Mouse (Mus musculus): Measurements from ENCODE around the gene Snrpa1.

Gene Snrpa1

DNA sequence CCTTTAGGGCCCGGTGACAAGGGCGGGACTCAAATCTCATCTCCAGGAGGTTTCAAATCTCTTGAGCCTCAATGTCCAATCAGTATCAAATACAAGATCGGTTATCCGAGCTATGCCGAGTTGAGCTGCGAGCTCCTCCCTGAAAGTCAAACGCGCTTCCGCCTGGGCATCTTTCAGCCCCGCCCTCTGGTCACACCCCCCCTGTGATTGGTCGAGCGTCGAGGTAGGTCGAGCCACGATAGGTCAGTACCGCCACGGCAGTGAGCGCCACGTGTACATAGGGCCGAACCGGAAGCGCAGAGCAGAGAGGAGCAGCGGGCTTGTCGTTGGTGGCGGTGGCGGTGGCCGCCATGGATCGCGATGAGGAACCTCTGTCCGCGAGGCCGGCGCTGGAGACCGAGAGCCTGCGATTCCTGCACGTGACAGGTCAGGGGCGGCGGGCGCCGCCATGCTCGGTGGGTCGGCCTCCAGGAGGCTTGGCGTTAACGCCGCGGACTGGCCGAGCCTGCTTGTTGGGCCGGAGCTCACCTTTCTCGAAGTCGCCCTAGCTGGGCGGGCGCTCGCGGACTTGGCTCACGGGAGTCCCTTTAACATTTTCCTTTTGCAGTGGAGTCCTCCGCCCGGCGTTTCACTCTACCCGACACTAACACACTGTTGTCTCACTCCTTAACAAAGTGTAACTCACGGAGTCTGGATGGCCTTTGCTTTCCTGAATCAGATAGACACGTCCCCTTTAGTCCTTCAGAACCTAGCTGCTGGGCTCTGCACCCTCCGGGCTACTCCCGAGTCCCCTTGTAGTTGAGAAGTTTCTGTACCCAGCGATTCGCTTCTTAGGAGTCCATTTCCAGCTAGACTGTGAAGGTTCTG is 20.8 kb downstream of the Snrpa1 start, which contains the start of gene Selenos:
Gene Selenos, plus strand, starts transcription at position 286 of the 867 bp plus-strand sequence.
- DNase-seq (ENCODE audit: extremely low read depth, low read depth, low spot score): no peak

DNA sequence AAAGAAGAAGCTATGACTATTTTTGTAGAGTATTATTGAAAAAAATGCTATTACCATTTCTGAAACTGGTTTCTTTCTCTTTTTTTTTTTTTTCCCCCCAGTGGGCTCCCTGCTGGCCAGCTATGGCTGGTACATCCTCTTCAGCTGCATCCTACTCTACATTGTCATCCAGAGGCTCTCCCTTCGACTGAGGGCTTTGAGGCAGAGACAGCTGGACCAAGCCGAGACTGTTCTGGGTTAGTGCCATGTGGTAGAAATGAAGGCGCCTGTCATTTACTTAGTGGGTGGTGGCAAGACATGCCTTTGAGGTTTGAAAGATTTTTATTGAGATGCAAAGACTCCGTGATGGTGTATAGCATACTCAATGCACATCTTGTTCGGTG is 21.4 kb downstream of the Snrpa1 start:
- no peak for DNase-seq (ENCODE audit: extremely low read depth, low read depth, low spot score)

DNA sequence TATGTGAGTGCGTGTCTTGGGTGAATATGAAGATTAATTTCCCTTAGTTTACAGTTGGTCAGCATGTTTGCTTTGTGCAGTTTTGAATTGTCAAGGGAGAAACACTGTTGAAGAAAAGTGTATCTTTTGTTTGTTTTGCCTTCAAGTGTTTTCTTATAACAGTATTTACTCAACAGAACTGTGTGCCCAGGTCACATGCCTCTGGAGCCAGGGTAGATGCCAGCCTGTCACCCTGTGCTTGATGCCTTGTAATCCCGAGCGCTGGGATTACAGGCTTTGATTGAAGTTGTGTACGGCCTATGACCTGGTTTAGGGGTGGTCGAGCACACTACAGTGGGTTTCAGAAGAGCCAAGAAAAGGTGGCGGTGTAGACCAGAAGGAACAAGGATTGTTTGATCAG is 25.0 kb downstream of the Snrpa1 start:
- no peak for DNase-seq (ENCODE audit: extremely low read depth, low read depth, low spot score)

DNA sequence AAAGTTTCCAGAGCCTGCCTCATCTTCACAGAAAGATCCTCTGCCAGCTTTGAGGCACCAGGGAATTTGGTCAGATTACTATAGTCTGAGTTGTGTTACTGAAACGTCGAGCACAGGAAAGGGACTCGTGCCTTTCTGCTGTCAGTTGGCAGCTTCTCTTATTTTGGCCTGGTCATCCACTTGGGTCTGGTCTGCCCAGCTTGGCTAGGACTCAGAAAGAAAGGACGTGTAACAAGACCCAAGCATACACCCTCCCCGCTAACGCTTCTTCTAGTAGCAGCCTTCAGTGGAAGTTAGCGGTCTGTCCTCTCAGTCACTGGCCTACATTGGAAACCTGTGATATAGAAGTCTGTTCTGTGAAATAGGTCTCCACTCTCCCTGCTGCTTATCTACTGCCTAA is 25.7 kb downstream of the Snrpa1 start:
- DNase-seq (ENCODE audit: extremely low read depth, low read depth, low spot score): no peak

DNA sequence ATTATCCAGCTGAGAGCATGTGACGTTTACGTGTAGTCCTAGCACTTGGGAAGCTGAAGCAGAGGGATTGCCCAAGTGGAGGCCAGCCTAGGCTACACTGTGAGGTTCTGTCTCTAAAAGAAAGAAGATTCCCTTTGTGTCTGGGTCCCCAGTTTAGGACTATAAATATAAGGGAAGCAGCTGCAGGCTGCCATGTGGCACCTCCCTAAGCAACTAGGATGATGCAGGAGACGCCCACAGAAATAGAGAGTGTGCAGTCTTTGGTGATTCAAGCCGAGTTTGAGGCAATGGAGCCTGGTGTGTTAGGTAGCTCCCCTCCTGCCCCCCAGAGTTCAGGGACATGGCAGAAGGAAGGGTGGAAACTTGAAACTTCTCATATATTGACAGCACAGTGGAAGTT is 28.8 kb downstream of the Snrpa1 start:
- DNase-seq (ENCODE audit: extremely low read depth, low read depth, low spot score): no peak

DNA sequence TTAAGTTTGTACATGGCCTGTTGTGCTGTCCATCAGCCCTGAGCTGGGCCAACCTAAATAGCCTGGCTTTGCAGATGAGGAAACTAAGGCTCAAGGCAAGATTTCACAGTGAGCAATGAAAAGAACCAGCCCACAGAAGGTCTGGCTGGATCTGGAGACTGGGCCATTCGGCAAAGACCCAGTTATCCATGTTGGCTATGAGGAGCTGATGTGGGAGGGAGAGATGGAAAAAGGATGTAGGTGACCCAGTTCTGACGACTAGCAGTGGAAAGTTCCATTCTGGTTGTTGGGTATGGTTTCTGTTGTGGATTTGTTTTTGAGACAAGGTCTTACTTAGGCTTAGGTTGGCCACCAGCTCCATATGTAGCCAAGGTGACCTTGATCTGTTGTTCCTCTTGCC is 29.3 kb downstream of the Snrpa1 start:
- peak; percentile 77 for DNase-seq (ENCODE audit: extremely low read depth, low read depth, low spot score)

DNA sequence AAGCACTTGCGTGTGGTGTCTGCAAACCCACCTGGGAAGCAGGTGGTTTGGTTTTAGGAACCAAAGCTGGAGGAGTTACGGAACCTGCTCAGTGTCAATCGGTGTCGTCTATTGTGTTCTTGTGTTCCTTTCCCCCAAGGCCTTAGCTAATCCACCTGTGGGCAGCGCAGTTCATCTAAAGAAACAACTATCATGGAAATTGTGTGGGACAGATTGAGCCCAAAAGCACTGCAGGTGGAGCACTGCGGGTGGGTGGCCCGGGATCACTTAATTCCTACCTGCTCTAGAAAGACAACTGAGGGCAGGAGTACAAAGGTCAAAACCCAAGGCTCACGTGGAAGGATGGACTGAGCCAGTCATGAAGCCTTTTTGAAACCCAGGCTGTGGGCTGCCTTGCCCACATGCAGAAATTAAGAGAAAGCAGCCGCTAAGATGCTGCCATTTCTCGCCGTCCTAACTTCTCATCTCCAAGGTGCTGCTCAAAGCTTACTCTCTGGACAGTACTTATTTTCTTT is 31.9 kb downstream of the Snrpa1 start:
- DNase-seq (ENCODE audit: extremely low read depth, low read depth, low spot score): peak; percentile 84

DNA sequence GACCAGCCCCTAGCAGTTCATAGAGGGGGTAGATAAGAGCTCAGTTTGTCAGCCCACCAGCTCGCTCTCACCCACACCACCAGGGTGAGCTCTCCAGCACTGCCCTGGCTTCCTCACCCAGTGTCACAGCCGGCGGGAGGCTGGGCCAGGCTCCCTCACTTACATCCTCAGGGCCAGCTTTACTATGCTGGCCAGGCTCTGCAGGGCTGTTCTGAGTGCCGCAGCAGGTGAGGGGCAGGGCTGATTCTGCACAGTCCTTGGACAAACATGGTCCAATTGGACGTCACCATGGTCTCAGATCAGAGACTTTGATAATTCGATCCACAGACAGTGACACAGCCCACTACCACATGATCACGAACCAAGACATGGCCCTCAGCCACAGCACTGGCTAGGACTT is 32.8 kb downstream of the Snrpa1 start:
- no peak for DNase-seq (ENCODE audit: extremely low read depth, low read depth, low spot score)

DNA sequence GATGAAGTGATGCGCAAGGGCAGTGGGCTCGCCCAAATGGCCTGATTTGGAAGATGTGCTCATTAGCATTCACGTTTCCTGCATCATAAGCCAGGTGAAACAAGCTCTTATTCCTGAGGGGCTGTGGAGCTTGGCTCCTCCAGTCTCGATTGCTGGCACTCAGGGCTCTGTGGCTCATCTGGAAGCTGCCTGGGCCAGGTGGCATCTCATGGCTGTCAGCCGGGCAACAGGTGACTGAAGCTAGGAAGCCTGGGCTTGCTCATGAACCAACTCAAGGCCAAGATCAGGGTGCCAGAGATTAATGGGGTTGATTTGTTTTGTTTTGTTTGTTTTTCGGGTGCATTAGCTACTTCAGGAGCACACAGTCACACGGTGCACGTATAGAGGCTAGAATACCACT is 33.9 kb downstream of the Snrpa1 start:
- DNase-seq (ENCODE audit: extremely low read depth, low read depth, low spot score): no peak

DNA sequence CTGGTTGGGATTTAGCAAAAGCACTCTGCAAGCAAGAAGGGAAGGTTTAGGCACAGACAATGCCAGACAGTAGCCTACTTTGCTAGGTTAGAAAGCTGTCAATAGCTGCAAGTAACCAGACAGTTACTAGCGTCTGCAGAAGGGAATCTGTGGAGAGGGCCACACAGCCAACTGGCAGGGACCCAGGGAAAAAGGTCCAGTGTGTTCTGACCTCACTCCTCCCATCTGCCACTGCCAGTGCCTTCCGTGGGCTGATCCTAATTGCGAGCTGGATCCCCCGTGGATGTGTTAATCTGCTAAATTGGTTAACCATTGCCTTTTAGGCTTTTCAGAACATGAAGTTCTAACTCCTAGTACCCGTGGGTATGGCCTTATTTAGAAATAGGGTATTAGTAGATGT is 35.3 kb downstream of the Snrpa1 start:
- no peak for DNase-seq (ENCODE audit: extremely low read depth, low read depth, low spot score)

DNA sequence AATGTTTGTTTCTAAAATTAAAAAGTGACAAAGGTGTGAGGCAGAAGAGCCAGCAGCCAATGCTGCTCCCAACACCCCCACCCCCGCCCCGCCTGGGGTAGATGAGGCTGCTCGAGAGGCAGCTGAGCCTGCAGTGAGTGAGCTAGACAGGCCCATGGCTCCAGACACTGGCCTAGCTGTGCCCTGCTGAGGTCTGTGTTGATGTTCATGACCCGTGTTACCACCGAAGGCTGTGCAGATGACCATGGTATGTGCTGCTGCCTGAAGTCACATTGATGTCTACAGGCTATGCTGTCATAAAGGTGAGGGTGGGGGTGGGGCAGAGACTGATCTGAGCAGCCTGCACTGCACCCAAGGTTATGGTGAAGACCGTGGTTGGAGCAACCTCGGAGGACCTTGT is 40.0 kb downstream of the Snrpa1 start:
- no peak for DNase-seq (ENCODE audit: extremely low read depth, low read depth, low spot score)

DNA sequence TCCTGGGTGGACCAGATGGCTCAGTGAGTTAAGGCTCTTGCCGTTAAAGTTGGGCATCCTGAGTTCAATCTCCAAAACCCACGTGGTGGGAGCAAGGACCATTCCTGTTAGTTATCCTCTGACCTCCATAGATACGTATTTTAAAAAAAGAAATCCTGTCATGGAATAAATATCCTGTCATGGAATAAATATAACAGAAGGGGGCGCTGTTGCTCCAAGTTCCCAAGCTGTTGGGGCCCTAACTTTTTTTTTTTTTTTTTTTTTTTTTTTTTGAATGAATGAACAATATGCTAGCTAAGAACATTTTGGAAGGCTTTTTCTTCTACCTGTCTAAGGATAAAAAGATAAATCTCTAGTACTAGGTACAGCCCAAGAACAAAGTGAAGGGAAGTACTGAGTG is 43.1 kb downstream of the Snrpa1 start:
- no peak for DNase-seq (ENCODE audit: extremely low read depth, low read depth, low spot score)

DNA sequence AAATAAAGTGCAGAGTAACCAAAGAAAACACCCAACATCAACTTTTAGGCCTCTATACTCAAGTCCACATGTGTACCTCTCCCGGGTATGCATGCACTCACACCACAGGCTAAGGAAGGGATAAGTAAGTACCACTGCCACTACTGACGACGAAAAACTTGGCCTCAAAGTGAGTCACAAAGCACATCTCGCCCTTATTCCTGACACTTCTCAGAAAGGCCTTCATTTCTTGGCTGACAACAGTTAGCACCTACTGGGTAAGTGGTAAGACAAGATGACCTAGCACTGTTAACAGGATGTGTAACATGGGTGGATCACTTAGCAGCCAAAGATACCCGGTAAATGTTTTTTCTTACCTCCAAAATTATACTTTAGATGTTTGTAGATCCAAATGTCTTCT is 45.7 kb downstream of the Snrpa1 start:
- no peak for DNase-seq (ENCODE audit: extremely low read depth, low read depth, low spot score)

DNA sequence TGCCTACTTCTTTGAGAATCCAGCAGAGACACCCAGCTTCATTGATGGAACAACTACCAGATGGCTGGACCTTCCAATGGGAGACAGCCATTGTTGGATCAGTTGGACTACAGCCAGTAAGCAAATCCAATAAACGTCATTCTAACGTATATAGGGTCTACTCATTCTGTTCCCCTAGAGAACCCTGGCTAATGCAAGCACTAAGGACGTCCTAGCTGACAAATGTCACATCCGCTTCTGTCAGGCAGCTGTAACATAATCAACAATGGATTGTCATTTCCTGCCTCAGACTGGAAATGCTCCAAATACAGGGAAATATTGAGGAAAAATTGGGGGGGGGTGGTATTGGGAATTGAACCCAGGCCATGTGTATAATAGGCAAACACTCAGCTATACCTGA is 47.0 kb downstream of the Snrpa1 start:
- DNase-seq (ENCODE audit: extremely low read depth, low read depth, low spot score): no peak

DNA sequence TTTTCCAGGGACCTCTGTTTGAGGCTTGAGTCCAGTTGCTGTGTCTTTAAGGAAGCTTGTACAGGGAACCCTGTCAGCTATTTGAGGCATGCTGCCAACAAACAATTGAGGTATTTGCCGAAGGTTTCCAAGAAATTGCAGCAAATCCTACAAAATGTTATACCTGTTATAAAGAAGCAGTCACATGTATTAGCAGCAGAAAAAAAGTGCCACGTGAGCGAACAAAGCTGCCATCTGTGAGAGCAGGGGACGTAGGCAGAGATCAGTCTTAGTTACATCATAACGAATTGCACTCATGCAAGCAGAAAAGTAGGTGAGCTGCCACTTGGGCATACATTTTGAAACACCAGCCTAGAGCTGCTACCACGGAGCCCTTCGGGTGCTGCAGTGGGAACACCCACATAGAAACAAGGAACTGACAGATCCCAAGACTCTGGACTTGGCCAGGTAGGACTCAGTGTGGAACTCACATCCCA is 47.8 kb downstream of the Snrpa1 start:
- DNase-seq (ENCODE audit: extremely low read depth, low read depth, low spot score): peak; percentile 68

DNA sequence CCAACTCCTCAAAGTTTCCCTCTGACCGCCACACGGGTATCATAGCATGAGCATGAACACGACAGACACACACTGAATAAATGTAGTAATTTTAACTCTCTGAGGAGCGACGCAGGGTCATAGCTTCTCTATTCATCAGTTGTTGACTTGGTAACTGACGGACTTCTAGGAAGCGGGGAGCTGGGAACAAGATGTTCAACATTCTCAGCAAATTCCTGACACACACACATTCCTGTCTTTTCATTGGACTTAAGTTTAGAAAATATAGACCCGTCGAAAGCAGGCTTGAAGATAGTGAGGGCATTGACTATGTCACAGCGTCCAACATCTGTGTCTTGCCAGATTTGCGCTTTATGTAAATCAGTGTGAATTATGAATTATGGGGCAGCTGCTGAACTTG is 48.4 kb downstream of the Snrpa1 start:
- DNase-seq (ENCODE audit: extremely low read depth, low read depth, low spot score): no peak

DNA sequence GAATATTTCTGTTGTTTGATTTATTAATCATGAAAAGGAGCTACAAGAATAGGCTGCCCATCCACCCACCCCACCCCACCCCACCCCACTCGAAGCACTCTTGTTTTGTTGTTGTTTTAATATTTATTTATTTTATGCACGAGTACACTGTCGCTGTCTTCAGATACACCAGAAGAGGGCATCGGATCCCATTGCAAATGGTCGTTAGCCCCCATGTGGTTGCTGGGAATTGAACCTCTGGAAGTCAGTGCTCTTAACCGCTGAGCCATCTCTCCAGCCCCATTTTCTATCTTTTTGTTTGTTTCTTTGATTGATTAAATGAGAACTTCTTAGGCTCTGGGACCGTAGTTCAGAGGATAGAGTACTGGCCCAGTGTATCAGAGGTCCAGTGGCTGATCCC is 49.1 kb downstream of the Snrpa1 start:
- no peak for DNase-seq (ENCODE audit: extremely low read depth, low read depth, low spot score)

DNA sequence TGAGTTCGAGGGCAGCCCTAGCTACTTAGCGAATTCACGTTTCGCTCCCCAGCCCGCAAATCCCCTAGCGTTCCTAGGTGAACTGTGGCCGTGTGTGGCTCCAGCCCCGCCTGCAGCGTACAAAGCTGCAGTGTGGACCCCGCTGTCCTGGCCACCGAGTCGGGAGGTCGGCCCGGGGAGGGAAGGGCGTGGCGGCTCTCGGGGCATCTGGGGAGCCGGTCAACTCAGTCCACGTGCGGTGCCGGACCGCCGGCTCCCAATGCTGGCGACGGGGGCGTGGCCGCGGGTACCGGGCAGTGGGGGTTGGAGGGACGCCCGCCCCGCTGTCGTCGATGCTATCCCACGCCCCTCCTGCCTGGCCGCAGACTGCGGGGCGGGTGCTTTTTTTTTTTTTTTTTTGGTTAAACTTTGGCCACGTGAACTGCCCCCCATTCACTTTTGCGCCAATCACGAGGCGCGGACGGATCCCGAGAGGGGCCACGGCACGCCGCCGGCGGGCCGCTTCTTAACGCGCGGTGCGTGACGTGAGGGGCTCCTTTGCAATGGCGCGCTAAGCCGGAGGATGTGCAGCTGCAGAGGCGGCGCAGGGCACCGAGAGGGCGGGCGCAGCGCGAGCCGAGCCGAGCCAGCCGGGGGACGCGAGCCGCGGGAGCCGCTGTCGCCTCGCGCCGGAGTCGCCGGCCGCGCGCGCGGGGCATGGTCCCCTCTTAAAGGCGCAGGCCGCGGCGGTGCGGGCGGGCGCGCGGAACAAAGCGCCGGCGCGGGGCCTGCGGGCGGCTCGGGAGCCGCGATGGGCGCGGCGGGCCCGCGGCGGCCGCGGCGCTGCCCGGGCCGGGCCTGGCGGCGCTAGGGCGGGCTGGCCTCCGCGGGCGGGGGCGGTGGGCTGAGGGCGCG is 50.4 kb downstream of the Snrpa1 start, which contains the start of gene Chsy1:
Gene Chsy1, plus strand, starts transcription at position 555 of the 894 bp plus-strand sequence.
- DNase-seq (ENCODE audit: extremely low read depth, low read depth, low spot score): no peak

DNA sequence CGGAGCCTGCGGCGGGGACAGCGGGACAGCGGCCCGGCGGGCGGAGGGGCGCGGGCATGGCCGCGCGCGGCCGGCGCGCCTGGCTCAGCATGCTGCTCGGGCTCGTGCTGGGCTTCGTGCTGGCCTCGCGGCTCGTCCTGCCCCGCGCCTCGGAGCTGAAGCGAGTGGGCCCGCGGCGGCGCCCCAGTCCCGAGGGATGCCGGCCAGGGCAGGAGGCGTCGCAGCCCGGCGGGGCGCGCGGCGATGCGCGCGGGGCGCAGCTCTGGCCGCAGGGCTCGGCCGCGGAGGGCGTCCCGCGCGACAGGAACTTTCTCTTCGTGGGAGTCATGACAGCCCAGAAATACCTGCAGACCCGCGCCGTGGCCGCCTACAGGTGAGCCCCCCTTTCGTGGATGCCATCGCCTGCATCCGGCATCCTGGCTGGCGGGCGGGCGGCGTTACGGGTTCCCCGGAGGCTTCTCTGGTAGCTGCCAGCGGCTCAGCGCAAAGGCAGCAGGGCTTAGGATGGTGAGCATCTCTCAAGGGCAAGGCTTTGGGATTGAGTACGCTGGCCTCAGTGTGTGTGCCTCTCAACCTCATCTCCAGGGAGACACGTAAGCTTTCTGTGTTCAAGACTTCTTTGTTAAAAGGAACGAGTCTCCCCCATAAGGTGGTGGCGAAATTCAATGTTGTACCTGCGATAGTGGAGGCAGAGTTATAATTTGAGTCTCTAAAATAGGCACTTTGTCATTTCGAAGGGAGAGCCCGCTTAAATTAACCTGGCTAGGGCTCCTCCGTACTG is 51.2 kb downstream of the Snrpa1 start:
- no peak for DNase-seq (ENCODE audit: extremely low read depth, low read depth, low spot score)

DNA sequence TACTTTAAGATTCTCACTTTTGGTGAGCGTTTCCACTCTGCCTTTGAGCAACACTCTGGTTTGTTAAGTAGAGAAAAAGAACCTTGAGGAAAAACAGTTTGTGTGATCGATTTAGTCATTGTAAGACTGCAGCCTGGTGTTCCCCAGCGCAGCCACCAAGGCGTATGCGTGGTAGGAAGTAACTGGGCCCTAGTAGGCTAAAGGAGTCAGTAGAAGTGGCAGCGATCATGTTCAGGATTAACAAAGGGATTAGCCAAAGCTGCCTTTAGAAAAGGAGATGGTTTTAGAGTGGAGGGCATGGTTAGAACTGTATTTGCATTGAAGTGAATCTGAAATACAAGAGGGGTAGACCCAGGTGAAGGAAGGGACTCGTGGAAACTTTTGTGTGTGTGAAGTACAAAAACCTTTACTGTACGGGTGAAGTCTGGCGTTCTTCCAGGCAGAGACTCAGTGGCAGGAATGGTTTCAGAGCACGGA is 51.9 kb downstream of the Snrpa1 start:
- DNase-seq (ENCODE audit: extremely low read depth, low read depth, low spot score): no peak

DNA sequence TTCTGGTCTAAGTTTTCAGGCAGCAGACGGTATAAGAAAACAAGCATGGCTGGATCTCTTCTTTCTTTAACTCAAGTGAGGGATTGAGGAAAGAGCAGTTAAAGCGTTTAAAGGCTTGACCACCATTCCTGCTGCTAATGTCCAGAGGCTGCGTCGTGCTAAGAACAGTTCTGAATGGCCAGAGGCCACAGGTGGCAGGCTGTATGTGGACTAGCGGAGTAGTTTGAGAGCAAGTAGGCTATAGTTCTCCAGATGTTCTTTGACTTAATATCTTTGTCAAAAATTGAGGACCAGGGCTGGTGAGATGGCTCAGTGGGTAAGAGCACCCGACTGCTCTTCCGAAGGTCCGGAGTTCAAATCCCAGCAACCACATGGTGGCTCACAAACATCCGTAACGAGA is 52.4 kb downstream of the Snrpa1 start:
- no peak for DNase-seq (ENCODE audit: extremely low read depth, low read depth, low spot score)
